Mouse (Mus musculus): ENCODE measurements around the gene Ostc. TPM values are rescaled to one million over a fixed set of nuclear protein-coding genes. Genes with fewer than 3 reads are reported as not detected.

Gene Ostc
- polyA plus RNA-seq, 2 experiments: 101 to 228 TPM

GRCm38 (mm10) chr3:130710103-130710502 is 859 bp upstream of the Ostc start:
- no peak for ATAC-seq (ENCODE audit: insufficient read depth)
- Histone ChIP-seq H3K9me3 (ENCODE audit: control insufficient read depth, low read length) (no peaks in the 10 kb centered on the region), H3K4me1 (replicated peaks; ENCODE audit: control insufficient read depth in 2 of 2, insufficient read depth in 2 of 2, low read length in 1 of 2) (peaks cover 11 to 21% of the 10 kb centered on the region in 2 experiments), H3K27ac (no peak overlapping the region), H3K36me3 (replicated peaks; ENCODE audit: control insufficient read depth, insufficient read depth, low read depth) (no peaks in the 10 kb centered on the region; the same call in 1 of the 2 replicates), H3K4me2 (ENCODE audit: low read depth) (peak overlapping the region; percentile 89), H3K27me3 (ENCODE audit: control insufficient read depth, insufficient read depth, low read length) (no peaks in the 10 kb centered on the region), H3K9ac (replicated peaks) (peak overlapping the region; percentile 58), H3K4me3 (ENCODE audit: insufficient read depth in 1 of 2, low read depth in 2 of 2, low read length in 2 of 2) (peak overlapping the region in 1 of 2 experiments; percentile 97; a peak in 3 of 4 replicates)
- TF ChIP-seq EP300 (IDR thresholded peaks at IDR 0.05; ENCODE audit: low read depth) (no peak), CTCF (IDR thresholded peaks at IDR 0.05; ENCODE audit: low read depth) (no peak)
- 54% methylated on average over 7 of the region's 7 CpGs for WGBS (ENCODE audit: insufficient replicate concordance)
- DNase-seq (ENCODE audit: low read depth in 3 of 3, low spot score in 3 of 3): no peak

GRCm38 (mm10) chr3:130708529-130708928 is 715 bp downstream of the Ostc start:
- no peak for ATAC-seq (ENCODE audit: insufficient read depth)
- under 1% methylated on average over 5 of the region's 5 CpGs for WGBS (ENCODE audit: insufficient replicate concordance)
- H3K27me3 ChIP-seq (ENCODE audit: control insufficient read depth, insufficient read depth, low read length): no peaks in the 10 kb centered on the region
- H3K4me1 ChIP-seq (replicated peaks; ENCODE audit: control insufficient read depth in 2 of 2, insufficient read depth in 2 of 2, low read length in 1 of 2): peaks cover 11 to 16% of the 10 kb centered on the region in 2 experiments
- peak overlapping the region; percentile 96 to 97 for H3K4me3 ChIP-seq (ENCODE audit: insufficient read depth in 1 of 2, low read depth in 2 of 2, low read length in 2 of 2)
- no peaks in the 10 kb centered on the region; the same call in 1 of the 2 replicates for H3K36me3 ChIP-seq (replicated peaks; ENCODE audit: control insufficient read depth, insufficient read depth, low read depth)
- peak overlapping the region; percentile 91 for H3K9ac ChIP-seq (replicated peaks)
- TF ChIP-seq EP300 (IDR thresholded peaks at IDR 0.05; ENCODE audit: low read depth) (no peak), CTCF (IDR thresholded peaks at IDR 0.05; ENCODE audit: low read depth) (no peak)
- H3K27ac ChIP-seq: peak overlapping the region; percentile 84
- H3K4me2 ChIP-seq (ENCODE audit: low read depth): peak overlapping the region; percentile 89
- DNase-seq (ENCODE audit: low read depth in 3 of 3, low spot score in 3 of 3): no peak
- no peaks in the 10 kb centered on the region for H3K9me3 ChIP-seq (ENCODE audit: control insufficient read depth, low read length)

GRCm38 (mm10) chr3:130702289-130702688 is 7.0 kb downstream of the Ostc start:
- TF ChIP-seq CTCF (IDR thresholded peaks at IDR 0.05; ENCODE audit: low read depth): no peak
- TF ChIP-seq EP300 (IDR thresholded peaks at IDR 0.05; ENCODE audit: low read depth): no peak
- Histone ChIP-seq H3K27me3 (ENCODE audit: control insufficient read depth, insufficient read depth, low read length) (no peaks in the 10 kb centered on the region), H3K9me3 (ENCODE audit: control insufficient read depth, low read length) (no peaks in the 10 kb centered on the region), H3K9ac (replicated peaks) (no peak overlapping the region), H3K4me2 (ENCODE audit: low read depth) (no peak overlapping the region), H3K4me3 (ENCODE audit: insufficient read depth in 1 of 2, low read depth in 2 of 2, low read length in 2 of 2) (no peak overlapping the region), H3K36me3 (replicated peaks; ENCODE audit: control insufficient read depth, insufficient read depth, low read depth) (peaks cover 14% of the 10 kb centered on the region), H3K27ac (no peak overlapping the region), H3K4me1 (replicated peaks; ENCODE audit: control insufficient read depth in 2 of 2, insufficient read depth in 2 of 2, low read length in 1 of 2) (peaks cover 3% of the 10 kb centered on the region in 2 experiments; a peak in 3 of 4 replicates)
- no peak for DNase-seq (ENCODE audit: low read depth in 3 of 3, low spot score in 3 of 3)
- ATAC-seq (ENCODE audit: insufficient read depth): no peak
- 78% methylated on average over 6 of the region's 6 CpGs for WGBS (ENCODE audit: insufficient replicate concordance)

GRCm38 (mm10) chr3:130697622-130698021 is 11.6 kb downstream of the Ostc start:
- Histone ChIP-seq H3K4me3 (ENCODE audit: insufficient read depth in 1 of 2, low read depth in 2 of 2, low read length in 2 of 2) (no peak overlapping the region), H3K4me2 (ENCODE audit: low read depth) (no peak overlapping the region), H3K27me3 (ENCODE audit: control insufficient read depth, insufficient read depth, low read length) (no peaks in the 10 kb centered on the region), H3K9me3 (ENCODE audit: control insufficient read depth, low read length) (no peaks in the 10 kb centered on the region), H3K27ac (no peak overlapping the region), H3K36me3 (replicated peaks; ENCODE audit: control insufficient read depth, insufficient read depth, low read depth) (peaks cover 18% of the 10 kb centered on the region), H3K4me1 (replicated peaks; ENCODE audit: control insufficient read depth in 2 of 2, insufficient read depth in 2 of 2, low read length in 1 of 2) (peaks cover 0 to 7% of the 10 kb centered on the region in 2 experiments; a peak in 2 of 4 replicates), H3K9ac (replicated peaks) (no peak overlapping the region)
- TF ChIP-seq CTCF (IDR thresholded peaks at IDR 0.05; ENCODE audit: low read depth) (peak; percentile 26; the same call in 1 of the 2 replicates), EP300 (IDR thresholded peaks at IDR 0.05; ENCODE audit: low read depth) (no peak)
- no peak for DNase-seq (ENCODE audit: low read depth in 3 of 3, low spot score in 3 of 3)
- ATAC-seq (ENCODE audit: insufficient read depth): no peak
- whole genome bisulfite sequencing (ENCODE audit: insufficient replicate concordance): 61% methylated on average over 4 of the region's 4 CpGs

- Histone ChIP-seq H3K27me3 (ENCODE audit: control insufficient read depth, insufficient read depth, low read length) (no peaks in the 10 kb centered on the region), H3K4me2 (ENCODE audit: low read depth) (no peak overlapping the region), H3K9me3 (ENCODE audit: control insufficient read depth, low read length) (no peaks in the 10 kb centered on the region), H3K27ac (no peak overlapping the region), H3K4me1 (replicated peaks; ENCODE audit: control insufficient read depth in 2 of 2, insufficient read depth in 2 of 2, low read length in 1 of 2) (peaks cover 17 to 24% of the 10 kb centered on the region in 2 experiments), H3K36me3 (replicated peaks; ENCODE audit: control insufficient read depth, insufficient read depth, low read depth) (peaks cover 10% of the 10 kb centered on the region), H3K9ac (replicated peaks) (no peak overlapping the region), H3K4me3 (ENCODE audit: insufficient read depth in 1 of 2, low read depth in 2 of 2, low read length in 2 of 2) (no peak overlapping the region)
- 84% methylated on average over 7 of the region's 7 CpGs for WGBS (ENCODE audit: insufficient replicate concordance)
- ATAC-seq (ENCODE audit: insufficient read depth) (no peak), DNase-seq (ENCODE audit: low read depth in 3 of 3, low spot score in 3 of 3) (no peak)
- TF ChIP-seq CTCF (IDR thresholded peaks at IDR 0.05; ENCODE audit: low read depth) (no peak), EP300 (IDR thresholded peaks at IDR 0.05; ENCODE audit: low read depth) (no peak)
These were observed 14.5 kb downstream of the Ostc start for GRCm38 (mm10) chr3:130694705-130695104.
